Mouse (Mus musculus): ENCODE data around the gene Wipf2.

GRCm38 (mm10) chr11:98907063-98907436, 43.6 kb downstream of the Wipf2 start:
- TF ChIP-seq GATA1 (IDR thresholded peaks at IDR 0.05; ENCODE audit: borderline replicate concordance, low read length), result no peak
- TF ChIP-seq FLI1 (IDR thresholded peaks at IDR 0.05; ENCODE audit: low read length), result no peak

Data from megakaryocyte, embryonic 14.5 days (primary cell).